Mouse (Mus musculus): ENCODE measurements around the gene Rhoa. TPM values are rescaled to one million over a fixed set of nuclear protein-coding genes. Genes with fewer than 3 reads are reported as not detected.

Rhoa gene
- total RNA-seq, 1 experiment = 125 TPM

- TF ChIP-seq ZC3H11A (IDR thresholded peaks at IDR 0.05; ENCODE audit: borderline replicate concordance, low read depth, low read length) = no peak
- TF ChIP-seq MAFK (IDR thresholded peaks at IDR 0.05; ENCODE audit: insufficient read depth, low read depth, low read length) = no peak
- no peak for TF ChIP-seq CHD2 (IDR thresholded peaks at IDR 0.05; ENCODE audit: low read depth, low read length)
- TF ChIP-seq HCFC1 (IDR thresholded peaks at IDR 0.05; ENCODE audit: borderline replicate concordance, insufficient read depth, low read length) = peak; percentile 94
- no peak for TF ChIP-seq ZNF384 (IDR thresholded peaks at IDR 0.05; ENCODE audit: low read depth, low read length)
- H3K9me3 ChIP-seq (ENCODE audit: control insufficient read depth, insufficient read depth, low read depth, low read length) = no peaks in the 10 kb centered on the region
Observed at GRCm38 (mm10) chr9:108296453-108297355, 9.2 kb upstream of the Rhoa start, which contains the start of gene Amt. Gene Amt, plus strand, starts transcription at chr9:108296853.

GRCm38 (mm10) chr9:108301853-108302252, 4.1 kb upstream of the Rhoa start:
- H3K27ac ChIP-seq (ENCODE audit: insufficient read depth, low read depth, low read length, poor library complexity, severe bottlenecking) = no peak overlapping the region
- no peak overlapping the region for H3K4me3 ChIP-seq (ENCODE audit: insufficient read depth in 1 of 2, low read depth in 1 of 2, low read length in 2 of 2, poor library complexity in 1 of 2, severe bottlenecking in 1 of 2)
- H3K9me3 ChIP-seq (ENCODE audit: control insufficient read depth, insufficient read depth, low read depth, low read length) = no peaks in the 10 kb centered on the region
- TF ChIP-seq CHD2 (IDR thresholded peaks at IDR 0.05; ENCODE audit: low read depth, low read length) (no peak), ZC3H11A (IDR thresholded peaks at IDR 0.05; ENCODE audit: borderline replicate concordance, low read depth, low read length) (no peak), ZNF384 (IDR thresholded peaks at IDR 0.05; ENCODE audit: low read depth, low read length) (no peak), MAFK (IDR thresholded peaks at IDR 0.05; ENCODE audit: insufficient read depth, low read depth, low read length) (no peak), HCFC1 (IDR thresholded peaks at IDR 0.05; ENCODE audit: borderline replicate concordance, insufficient read depth, low read length) (no peak)
- H3K36me3 ChIP-seq (ENCODE audit: control insufficient read depth, insufficient read depth, low read length, poor library complexity, severe bottlenecking) = peaks cover 27% of the 10 kb centered on the region
- no peak overlapping the region for H3K9ac ChIP-seq (ENCODE audit: insufficient read depth, low read depth, low read length, poor library complexity, severe bottlenecking)
- in situ Hi-C loops (cut with MboI; ENCODE audit: low sequenced_read_pairs in 2 of 2, unreplicated experiment in 2 of 2) = no loop called here
- peaks cover 0 to 9% of the 10 kb centered on the region in 2 experiments; a peak in 1 of 4 replicates for H3K4me1 ChIP-seq (ENCODE audit: control insufficient read depth in 2 of 2, insufficient read depth in 2 of 2, low read length in 2 of 2, poor library complexity in 1 of 2)
- no peak for DNase-seq (ENCODE audit: low read depth, low spot score)

More at GRCm38 (mm10) chr9:108296453-108297355, 9.2 kb upstream of the Rhoa start, which contains the start of gene Amt:
- H3K4me1 ChIP-seq (ENCODE audit: control insufficient read depth in 2 of 2, insufficient read depth in 2 of 2, low read length in 2 of 2, poor library complexity in 1 of 2) = peaks cover 0 to 10% of the 10 kb centered on the region in 2 experiments; a peak in 1 of 4 replicates
- H3K4me3 ChIP-seq (ENCODE audit: insufficient read depth in 1 of 2, low read depth in 1 of 2, low read length in 2 of 2, poor library complexity in 1 of 2, severe bottlenecking in 1 of 2) = peak within 1 kb of the TSS; percentile 58 to 76
- in situ Hi-C loops (cut with MboI; ENCODE audit: low sequenced_read_pairs in 2 of 2, unreplicated experiment in 2 of 2) = no loop called here
- peak within 1 kb of the TSS; percentile 66; the same call in 1 of the 2 replicates for H3K27ac ChIP-seq (ENCODE audit: insufficient read depth, low read depth, low read length, poor library complexity, severe bottlenecking)
- peak within 1 kb of the TSS; percentile 67 for H3K9ac ChIP-seq (ENCODE audit: insufficient read depth, low read depth, low read length, poor library complexity, severe bottlenecking)
- peaks cover 15% of the 10 kb centered on the region for H3K36me3 ChIP-seq (ENCODE audit: control insufficient read depth, insufficient read depth, low read length, poor library complexity, severe bottlenecking)
- DNase-seq (ENCODE audit: low read depth, low spot score) = peak; percentile 98

GRCm38 (mm10) chr9:108304716-108305115, 1.2 kb upstream of the Rhoa start:
- no peak for TF ChIP-seq ZNF384 (IDR thresholded peaks at IDR 0.05; ENCODE audit: low read depth, low read length)
- TF ChIP-seq MAFK (IDR thresholded peaks at IDR 0.05; ENCODE audit: insufficient read depth, low read depth, low read length) = no peak
- TF ChIP-seq ZC3H11A (IDR thresholded peaks at IDR 0.05; ENCODE audit: borderline replicate concordance, low read depth, low read length) = no peak
- TF ChIP-seq HCFC1 (IDR thresholded peaks at IDR 0.05; ENCODE audit: borderline replicate concordance, insufficient read depth, low read length) = no peak
- no peak for TF ChIP-seq CHD2 (IDR thresholded peaks at IDR 0.05; ENCODE audit: low read depth, low read length)
- Histone ChIP-seq H3K36me3 (ENCODE audit: control insufficient read depth, insufficient read depth, low read length, poor library complexity, severe bottlenecking) (peaks cover 23% of the 10 kb centered on the region), H3K9ac (ENCODE audit: insufficient read depth, low read depth, low read length, poor library complexity, severe bottlenecking) (no peak overlapping the region), H3K4me3 (ENCODE audit: insufficient read depth in 1 of 2, low read depth in 1 of 2, low read length in 2 of 2, poor library complexity in 1 of 2, severe bottlenecking in 1 of 2) (no peak overlapping the region), H3K27ac (ENCODE audit: insufficient read depth, low read depth, low read length, poor library complexity, severe bottlenecking) (no peak overlapping the region), H3K9me3 (ENCODE audit: control insufficient read depth, insufficient read depth, low read depth, low read length) (no peaks in the 10 kb centered on the region), H3K4me1 (ENCODE audit: control insufficient read depth in 2 of 2, insufficient read depth in 2 of 2, low read length in 2 of 2, poor library complexity in 1 of 2) (peaks cover 7 to 9% of the 10 kb centered on the region in 2 experiments; a peak in 3 of 4 replicates)
- in situ Hi-C loops (cut with MboI; ENCODE audit: low sequenced_read_pairs in 2 of 2, unreplicated experiment in 2 of 2) = no loop called here
- DNase-seq (ENCODE audit: low read depth, low spot score) = no peak

GRCm38 (mm10) chr9:108305170-108305569, 759 bp upstream of the Rhoa start:
- no peak for TF ChIP-seq ZC3H11A (IDR thresholded peaks at IDR 0.05; ENCODE audit: borderline replicate concordance, low read depth, low read length)
- TF ChIP-seq MAFK (IDR thresholded peaks at IDR 0.05; ENCODE audit: insufficient read depth, low read depth, low read length) = no peak
- TF ChIP-seq ZNF384 (IDR thresholded peaks at IDR 0.05; ENCODE audit: low read depth, low read length) = no peak
- no peak for TF ChIP-seq CHD2 (IDR thresholded peaks at IDR 0.05; ENCODE audit: low read depth, low read length)
- no peak for TF ChIP-seq HCFC1 (IDR thresholded peaks at IDR 0.05; ENCODE audit: borderline replicate concordance, insufficient read depth, low read length)
- H3K27ac ChIP-seq (ENCODE audit: insufficient read depth, low read depth, low read length, poor library complexity, severe bottlenecking) = no peak overlapping the region; the same call in 1 of the 2 replicates

More at GRCm38 (mm10) chr9:108305170-108305569, 759 bp upstream of the Rhoa start:
- no peaks in the 10 kb centered on the region for H3K9me3 ChIP-seq (ENCODE audit: control insufficient read depth, insufficient read depth, low read depth, low read length)
- H3K9ac ChIP-seq (ENCODE audit: insufficient read depth, low read depth, low read length, poor library complexity, severe bottlenecking) = peak overlapping the region; percentile 85
- peaks cover 22% of the 10 kb centered on the region for H3K36me3 ChIP-seq (ENCODE audit: control insufficient read depth, insufficient read depth, low read length, poor library complexity, severe bottlenecking)
- in situ Hi-C loops (cut with MboI; ENCODE audit: low sequenced_read_pairs in 2 of 2, unreplicated experiment in 2 of 2) = no loop called here
- DNase-seq (ENCODE audit: low read depth, low spot score) = no peak
- peak overlapping the region; percentile 79 to 81 for H3K4me3 ChIP-seq (ENCODE audit: insufficient read depth in 1 of 2, low read depth in 1 of 2, low read length in 2 of 2, poor library complexity in 1 of 2, severe bottlenecking in 1 of 2)
- peaks cover 7 to 9% of the 10 kb centered on the region in 2 experiments; a peak in 3 of 4 replicates for H3K4me1 ChIP-seq (ENCODE audit: control insufficient read depth in 2 of 2, insufficient read depth in 2 of 2, low read length in 2 of 2, poor library complexity in 1 of 2)

Measured in ES-E14 (cell line).